Mouse (Mus musculus) B cell, adult 62 days (primary cell): ENCODE measurements around the gene Zbed3. TPM values are rescaled to one million over a fixed set of nuclear protein-coding genes. Genes with fewer than 3 reads are reported as not detected.

Experiments
- total RNA-seq: library from RNA; stranded (reverse); gene quantifications from 4 replicates; pipeline ENCODE4 v1.2.4, GENCODE M21; 2023

Zbed3 gene
- 30.8 to 33.5 TPM (median 31.3 TPM) in 4 replicates for total RNA-seq

DNA sequence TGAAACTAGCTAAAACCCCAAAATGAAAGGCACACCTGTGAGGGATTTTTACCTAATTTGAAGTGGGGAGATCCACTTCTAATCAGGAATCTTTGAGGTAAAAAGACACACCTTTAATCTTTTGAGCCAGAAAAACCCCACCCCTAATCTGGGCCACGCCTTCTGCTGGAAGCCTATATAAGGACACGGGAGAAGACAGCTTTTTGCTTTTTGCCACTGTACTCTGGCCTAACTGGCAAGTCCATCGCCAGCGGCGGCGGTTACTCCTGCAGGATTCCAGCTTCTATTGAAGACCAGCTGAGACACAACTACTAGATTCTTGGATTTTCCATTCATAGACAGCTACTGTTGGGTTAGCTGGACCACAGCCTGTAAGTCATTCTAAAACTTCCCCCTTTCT is at the start of gene Zbed3:
Zbed3 (plus strand) TSS at position 213 of the 400 bp plus-strand sequence.

DNA sequence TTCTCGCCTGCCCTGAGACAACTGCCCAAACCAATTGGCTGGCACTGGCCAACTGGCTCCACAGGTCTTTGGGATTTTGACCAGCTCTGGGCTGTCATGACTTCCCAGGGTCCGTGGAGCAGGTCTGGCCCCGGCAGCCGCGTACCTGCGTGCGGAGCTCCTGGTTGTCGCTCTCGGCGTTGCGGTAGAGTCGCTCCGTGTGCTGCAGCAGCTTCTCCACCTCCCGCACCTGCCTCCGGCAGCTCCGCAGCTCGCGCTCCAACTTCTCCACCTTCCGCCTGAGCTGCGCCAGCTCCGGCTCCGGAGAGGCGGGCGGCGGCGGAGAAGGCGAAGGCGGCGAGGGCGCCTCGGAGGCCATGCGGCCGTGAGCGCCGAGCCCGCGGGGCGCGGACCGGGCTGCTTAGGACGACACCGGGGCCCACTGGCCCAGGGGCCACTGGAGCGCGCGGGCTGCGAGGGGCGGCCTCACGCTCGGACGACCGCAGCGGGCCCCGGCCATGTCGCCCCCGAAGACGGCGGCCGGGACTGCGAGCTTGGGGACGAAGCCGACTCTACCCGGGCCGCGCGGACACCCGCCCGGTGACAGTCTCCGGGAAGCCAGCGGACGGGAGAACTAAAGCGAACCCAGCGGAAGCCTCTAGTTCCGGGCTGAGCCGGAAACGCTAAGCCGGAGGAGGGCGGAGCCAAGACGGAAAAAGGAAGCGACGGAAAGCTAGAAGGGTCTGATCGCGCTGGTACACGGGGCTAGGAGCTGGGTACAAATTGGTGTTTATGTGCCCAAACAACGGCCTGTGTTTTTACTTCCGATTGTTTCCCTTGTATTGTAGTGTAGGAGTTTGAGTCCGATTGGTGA is 51.5 kb downstream of the Zbed3 start, which contains the start of gene Aggf1:
Aggf1 (minus strand) TSS at position 652 of the 853 bp plus-strand sequence.

Other genes starting within 250 kb of the Zbed3 start
- gene Pde8b, start 73.3 kb upstream of the Zbed3 start, total RNA-seq, result 0.42 TPM in 1 of 4 replicates, not detected in the others
- 45.8 to 49.7 TPM (median 47.6 TPM) in 4 replicates for gene Aggf1, start 51.7 kb downstream of the Zbed3 start, total RNA-seq
- not detected in 4 replicates for gene Crhbp, start 121.3 kb downstream of the Zbed3 start, total RNA-seq
- gene S100z, start 155.1 kb downstream of the Zbed3 start, total RNA-seq, result not detected in 4 replicates
- 0.27 to 0.60 TPM (median 0.31 TPM) in 4 replicates for gene F2rl1, start 201.6 kb downstream of the Zbed3 start, total RNA-seq